Mouse (Mus musculus): ENCODE results near the gene Sumo2. TPM values are rescaled to one million over a fixed set of nuclear protein-coding genes. Genes with fewer than 3 reads are reported as not detected.

Sumo2 gene
- polyA plus RNA-seq, 1 experiment from 2014 or later, result 1,615 TPM

DNA sequence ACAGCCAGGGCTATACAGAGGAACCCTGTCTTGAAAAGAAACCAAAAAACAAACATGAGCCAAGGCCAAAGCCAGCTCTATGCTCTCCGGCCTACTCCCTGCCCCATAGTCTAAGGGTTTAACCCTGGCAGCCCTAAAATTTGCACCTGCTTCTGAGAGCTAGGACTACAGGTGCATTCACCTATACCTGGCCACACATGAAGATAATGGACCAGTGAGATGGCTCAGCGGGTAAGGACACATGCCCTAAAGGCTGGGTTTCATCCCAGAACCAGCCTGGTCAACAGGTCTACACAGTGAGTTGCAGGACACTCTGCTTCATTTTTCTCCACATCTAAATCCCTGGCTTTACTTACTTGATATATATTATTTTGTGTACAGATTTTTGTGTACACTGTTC is 13.8 kb downstream of the Sumo2 start:
- DNase-seq (ENCODE audit: low spot score, missing footprints), result peak; percentile 74
- ATAC-seq (ENCODE audit: low FRiP score), result no peak
- 91% methylated on average over 2 of the region's 2 CpGs for WGBS
- Histone ChIP-seq H3K27me3 (ENCODE audit: control insufficient read depth, insufficient read depth, low read length) (no peaks in the 10 kb centered on the region), H3K27ac (ENCODE audit: low read depth, low read length) (no peak overlapping the region), H3K9ac (ENCODE audit: low read length) (no peak overlapping the region), H3K9me3 (ENCODE audit: control insufficient read depth, low read length) (no peaks in the 10 kb centered on the region), H3K36me3 (ENCODE audit: control insufficient read depth, insufficient read depth, low read length) (peaks cover 22% of the 10 kb centered on the region), H3K4me3 (ENCODE audit: low read depth, low read length) (no peak overlapping the region), H3K4me2 (no peak overlapping the region), H3K4me1 (ENCODE audit: control insufficient read depth, insufficient read depth, low read length) (no peaks in the 10 kb centered on the region)

DNA sequence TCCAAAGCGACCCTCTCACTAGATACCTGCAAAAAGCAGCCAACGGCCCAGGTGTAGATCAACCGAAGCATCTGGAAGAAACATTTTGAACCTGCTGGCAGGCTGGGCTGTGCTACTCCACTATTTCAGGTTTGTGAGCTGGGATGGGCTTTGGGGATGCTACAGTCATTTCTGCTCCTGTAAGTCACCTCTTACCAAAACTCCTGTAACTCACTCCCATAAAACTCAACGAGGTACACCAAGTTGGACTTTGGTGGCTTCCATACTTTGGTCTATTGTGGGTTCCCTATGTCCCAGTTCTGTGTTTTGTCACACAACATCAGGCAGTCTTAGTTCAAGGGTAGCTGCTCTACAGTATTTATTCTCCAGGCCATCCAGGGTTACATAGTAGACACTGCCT is 15.0 kb downstream of the Sumo2 start:
- H3K4me1 ChIP-seq (ENCODE audit: control insufficient read depth, insufficient read depth, low read length), result no peaks in the 10 kb centered on the region
- H3K9me3 ChIP-seq (ENCODE audit: control insufficient read depth, low read length), result no peaks in the 10 kb centered on the region
- 92% methylated on average over 4 of the region's 4 CpGs for WGBS

DNA sequence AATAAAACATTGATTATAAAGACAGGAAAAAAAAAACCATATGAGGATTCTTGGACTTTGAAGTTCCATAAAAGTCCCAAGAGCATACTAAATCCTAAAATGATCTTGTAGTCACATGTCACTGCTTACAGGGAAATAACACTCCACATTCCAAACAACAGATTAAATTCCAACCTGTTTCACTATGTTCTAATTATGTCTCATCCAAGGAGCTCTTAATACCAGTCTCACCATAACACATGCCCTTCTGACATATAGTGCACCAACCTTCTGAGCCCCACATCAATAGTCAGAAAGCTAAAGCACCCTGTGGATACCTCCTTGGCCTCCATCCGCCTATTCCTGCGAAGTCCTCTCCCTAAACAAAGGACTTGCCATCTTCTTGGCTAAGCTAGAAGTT is 15.9 kb downstream of the Sumo2 start:
- H3K4me2 ChIP-seq, result no peak overlapping the region
- H3K36me3 ChIP-seq (ENCODE audit: control insufficient read depth, insufficient read depth, low read length), result peaks cover 9% of the 10 kb centered on the region
- no peaks in the 10 kb centered on the region for H3K27me3 ChIP-seq (ENCODE audit: control insufficient read depth, insufficient read depth, low read length)
- no peaks in the 10 kb centered on the region for H3K9me3 ChIP-seq (ENCODE audit: control insufficient read depth, low read length)
- no peak overlapping the region for H3K27ac ChIP-seq (ENCODE audit: low read depth, low read length)
- WGBS, result 62% methylated on average over 2 of the region's 2 CpGs
- H3K4me3 ChIP-seq (ENCODE audit: low read depth, low read length), result no peak overlapping the region
- no peak for ATAC-seq (ENCODE audit: low FRiP score)
- no peaks in the 10 kb centered on the region for H3K4me1 ChIP-seq (ENCODE audit: control insufficient read depth, insufficient read depth, low read length)
- DNase-seq (ENCODE audit: low spot score, missing footprints), result no peak
- H3K9ac ChIP-seq (ENCODE audit: low read length), result no peak overlapping the region

More for the DNA sequence above, 15.0 kb downstream of the Sumo2 start:
- DNase-seq (ENCODE audit: low spot score, missing footprints) (no peak), ATAC-seq (ENCODE audit: low FRiP score) (no peak)
- Histone ChIP-seq H3K36me3 (ENCODE audit: control insufficient read depth, insufficient read depth, low read length) (peaks cover 15% of the 10 kb centered on the region), H3K27ac (ENCODE audit: low read depth, low read length) (no peak overlapping the region), H3K4me3 (ENCODE audit: low read depth, low read length) (no peak overlapping the region), H3K9ac (ENCODE audit: low read length) (no peak overlapping the region), H3K4me2 (no peak overlapping the region), H3K27me3 (ENCODE audit: control insufficient read depth, insufficient read depth, low read length) (no peaks in the 10 kb centered on the region)

DNA sequence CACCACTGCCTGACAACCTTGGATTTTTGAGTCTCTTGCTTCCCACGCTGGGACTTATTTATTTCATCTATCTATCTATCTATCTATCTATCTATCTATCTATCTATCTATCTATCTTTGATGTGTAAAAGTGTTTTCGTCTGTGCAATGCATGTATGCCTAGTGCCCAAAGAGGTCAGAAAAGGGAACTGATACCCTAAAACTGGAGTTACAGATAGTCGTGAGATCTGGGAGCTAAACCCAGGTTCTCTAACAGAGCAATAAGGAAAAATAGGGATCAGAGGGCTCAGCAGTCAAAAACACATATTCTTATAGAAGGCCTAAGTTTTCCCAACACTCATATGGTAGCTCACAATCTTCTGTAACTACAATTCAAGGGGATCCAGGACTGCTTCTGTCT is 16.5 kb downstream of the Sumo2 start:
- no peak overlapping the region for H3K27ac ChIP-seq (ENCODE audit: low read depth, low read length)
- ATAC-seq (ENCODE audit: low FRiP score) (no peak), DNase-seq (ENCODE audit: low spot score, missing footprints) (no peak)
- H3K27me3 ChIP-seq (ENCODE audit: control insufficient read depth, insufficient read depth, low read length), result no peaks in the 10 kb centered on the region
- no peak overlapping the region for H3K4me3 ChIP-seq (ENCODE audit: low read depth, low read length)
- no peaks in the 10 kb centered on the region for H3K9me3 ChIP-seq (ENCODE audit: control insufficient read depth, low read length)
- H3K4me2 ChIP-seq, result no peak overlapping the region
- no peaks in the 10 kb centered on the region for H3K4me1 ChIP-seq (ENCODE audit: control insufficient read depth, insufficient read depth, low read length)
- peaks cover 3% of the 10 kb centered on the region for H3K36me3 ChIP-seq (ENCODE audit: control insufficient read depth, insufficient read depth, low read length)
- no peak overlapping the region for H3K9ac ChIP-seq (ENCODE audit: low read length)
- 90% methylated on average over 3 of the region's 3 CpGs for WGBS

DNA sequence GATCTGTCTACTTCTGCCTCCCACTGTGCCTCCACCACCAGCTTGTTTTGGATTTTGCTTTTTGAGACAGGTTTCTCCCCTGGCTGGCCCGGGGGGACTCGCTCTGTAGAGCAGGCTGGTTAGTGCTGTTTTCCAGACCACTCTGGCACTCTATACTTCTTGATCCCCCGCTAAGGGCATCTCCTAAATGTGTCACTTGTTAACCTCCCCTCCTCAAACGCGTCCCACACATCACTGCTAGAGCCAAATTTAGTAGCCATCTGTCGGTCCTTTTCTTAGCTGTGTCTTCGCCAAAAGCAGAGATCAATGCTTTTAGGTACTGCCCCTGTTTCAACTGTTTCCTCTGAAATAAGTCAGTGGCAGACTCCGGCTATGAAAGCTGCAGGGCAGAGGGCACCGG is 17.4 kb downstream of the Sumo2 start:
- H3K27ac ChIP-seq (ENCODE audit: low read depth, low read length), result no peak overlapping the region
- no peak overlapping the region for H3K9ac ChIP-seq (ENCODE audit: low read length)
- ATAC-seq (ENCODE audit: low FRiP score) (no peak), DNase-seq (ENCODE audit: low spot score, missing footprints) (no peak)
- H3K4me2 ChIP-seq, result no peak overlapping the region
- H3K36me3 ChIP-seq (ENCODE audit: control insufficient read depth, insufficient read depth, low read length), result peaks cover 3% of the 10 kb centered on the region
- H3K27me3 ChIP-seq (ENCODE audit: control insufficient read depth, insufficient read depth, low read length), result no peaks in the 10 kb centered on the region
- H3K9me3 ChIP-seq (ENCODE audit: control insufficient read depth, low read length), result no peaks in the 10 kb centered on the region
- no peak overlapping the region for H3K4me3 ChIP-seq (ENCODE audit: low read depth, low read length)
- 78% methylated on average over 9 of the region's 9 CpGs for WGBS
- H3K4me1 ChIP-seq (ENCODE audit: control insufficient read depth, insufficient read depth, low read length), result no peaks in the 10 kb centered on the region

DNA sequence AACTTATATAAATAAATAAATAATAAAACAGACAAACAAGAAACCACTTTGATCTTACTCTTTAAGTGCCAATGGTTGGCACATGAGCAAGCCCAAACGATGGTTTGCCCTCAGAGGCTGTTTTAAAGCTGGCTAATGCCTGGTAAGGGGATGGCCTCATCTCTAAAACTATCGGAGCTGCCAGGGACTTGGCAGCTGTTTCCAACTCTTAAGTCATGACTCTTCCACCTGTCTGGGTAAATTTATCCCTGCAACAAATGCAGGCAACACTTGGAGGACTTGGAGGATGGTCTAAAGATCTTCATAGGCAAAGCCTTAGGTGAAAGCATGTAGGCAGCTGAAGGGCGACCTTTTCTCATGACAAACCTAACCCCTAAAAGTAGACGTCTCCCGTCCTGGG is 19.1 kb downstream of the Sumo2 start:
- no peak overlapping the region for H3K4me3 ChIP-seq (ENCODE audit: low read depth, low read length)
- H3K27ac ChIP-seq (ENCODE audit: low read depth, low read length), result no peak overlapping the region
- DNase-seq (ENCODE audit: low spot score, missing footprints), result no peak
- no peak overlapping the region for H3K9ac ChIP-seq (ENCODE audit: low read length)
- 89% methylated on average over 5 of the region's 5 CpGs for WGBS
- H3K36me3 ChIP-seq (ENCODE audit: control insufficient read depth, insufficient read depth, low read length), result no peaks in the 10 kb centered on the region
- no peaks in the 10 kb centered on the region for H3K27me3 ChIP-seq (ENCODE audit: control insufficient read depth, insufficient read depth, low read length)
- no peak overlapping the region for H3K4me2 ChIP-seq
- ATAC-seq (ENCODE audit: low FRiP score), result no peak
- peaks cover 5% of the 10 kb centered on the region for H3K4me1 ChIP-seq (ENCODE audit: control insufficient read depth, insufficient read depth, low read length)
- H3K9me3 ChIP-seq (ENCODE audit: control insufficient read depth, low read length), result no peaks in the 10 kb centered on the region

DNA sequence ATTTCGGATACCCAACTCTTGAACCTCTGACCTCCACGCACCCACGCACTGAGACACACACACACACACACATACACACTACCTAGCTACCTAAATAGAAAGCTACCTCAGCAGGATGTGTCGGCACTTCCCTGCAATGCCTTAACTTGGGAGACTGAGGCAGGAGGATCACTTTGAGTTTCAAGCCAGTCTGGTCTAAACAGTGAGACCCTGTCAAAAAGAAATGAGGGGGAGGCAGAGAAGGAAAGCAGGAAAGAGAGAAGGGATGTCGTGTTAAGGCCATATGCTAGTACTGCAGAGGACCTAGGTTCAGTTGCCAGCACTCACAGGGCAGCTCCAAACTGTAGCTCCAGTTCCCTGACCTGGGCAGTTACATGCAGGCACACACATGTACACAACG is 21.1 kb downstream of the Sumo2 start:
- Histone ChIP-seq H3K36me3 (ENCODE audit: control insufficient read depth, insufficient read depth, low read length) (no peaks in the 10 kb centered on the region), H3K4me1 (ENCODE audit: control insufficient read depth, insufficient read depth, low read length) (peaks cover 24% of the 10 kb centered on the region), H3K9me3 (ENCODE audit: control insufficient read depth, low read length) (no peaks in the 10 kb centered on the region), H3K4me3 (ENCODE audit: low read depth, low read length) (no peak overlapping the region), H3K9ac (ENCODE audit: low read length) (no peak overlapping the region), H3K4me2 (no peak overlapping the region), H3K27me3 (ENCODE audit: control insufficient read depth, insufficient read depth, low read length) (no peaks in the 10 kb centered on the region), H3K27ac (ENCODE audit: low read depth, low read length) (no peak overlapping the region)
- no peak for DNase-seq (ENCODE audit: low spot score, missing footprints)
- no peak for ATAC-seq (ENCODE audit: low FRiP score)
- WGBS, result 81% methylated on average over 6 of the region's 6 CpGs

DNA sequence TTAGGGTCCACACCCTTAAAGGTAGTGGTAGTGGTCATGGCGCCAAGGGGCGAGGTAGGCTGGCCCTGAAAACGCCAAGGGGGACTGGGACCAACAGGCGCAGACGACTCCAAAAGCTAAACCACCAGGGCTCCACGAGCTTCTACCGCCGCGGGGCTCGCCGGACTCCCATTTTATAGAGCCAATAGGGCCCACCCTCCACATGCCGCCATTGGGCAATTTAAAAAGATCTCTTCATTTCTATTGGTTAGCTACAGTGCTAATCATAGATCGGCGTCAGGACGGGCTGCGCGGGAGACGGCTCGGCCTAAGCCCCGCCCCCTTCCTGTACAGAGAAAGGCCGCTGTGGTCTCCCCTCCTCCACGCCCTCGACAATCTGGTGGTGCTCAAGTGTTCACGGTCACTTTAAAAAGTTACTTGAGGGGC is 21.8 kb downstream of the Sumo2 start, which contains the start of gene Jpt1:
Gene Jpt1, minus strand, starts transcription at position 150 of the 426 bp plus-strand sequence.
- Histone ChIP-seq H3K36me3 (ENCODE audit: control insufficient read depth, insufficient read depth, low read length) (no peaks in the 10 kb centered on the region), H3K27me3 (ENCODE audit: control insufficient read depth, insufficient read depth, low read length) (no peaks in the 10 kb centered on the region), H3K4me1 (ENCODE audit: control insufficient read depth, insufficient read depth, low read length) (peaks cover 27% of the 10 kb centered on the region), H3K9ac (ENCODE audit: low read length) (peak within 1 kb of the TSS; percentile 97), H3K4me2 (peak within 1 kb of the TSS; percentile 70), H3K9me3 (ENCODE audit: control insufficient read depth, low read length) (no peaks in the 10 kb centered on the region), H3K27ac (ENCODE audit: low read depth, low read length) (peak within 1 kb of the TSS; percentile 55), H3K4me3 (ENCODE audit: low read depth, low read length) (peak within 1 kb of the TSS; percentile 93)
- ATAC-seq (ENCODE audit: low FRiP score) (peak; percentile 98), DNase-seq (ENCODE audit: low spot score, missing footprints) (peak; percentile 99)
- under 1% methylated on average over 24 of the region's 24 CpGs for WGBS

DNA sequence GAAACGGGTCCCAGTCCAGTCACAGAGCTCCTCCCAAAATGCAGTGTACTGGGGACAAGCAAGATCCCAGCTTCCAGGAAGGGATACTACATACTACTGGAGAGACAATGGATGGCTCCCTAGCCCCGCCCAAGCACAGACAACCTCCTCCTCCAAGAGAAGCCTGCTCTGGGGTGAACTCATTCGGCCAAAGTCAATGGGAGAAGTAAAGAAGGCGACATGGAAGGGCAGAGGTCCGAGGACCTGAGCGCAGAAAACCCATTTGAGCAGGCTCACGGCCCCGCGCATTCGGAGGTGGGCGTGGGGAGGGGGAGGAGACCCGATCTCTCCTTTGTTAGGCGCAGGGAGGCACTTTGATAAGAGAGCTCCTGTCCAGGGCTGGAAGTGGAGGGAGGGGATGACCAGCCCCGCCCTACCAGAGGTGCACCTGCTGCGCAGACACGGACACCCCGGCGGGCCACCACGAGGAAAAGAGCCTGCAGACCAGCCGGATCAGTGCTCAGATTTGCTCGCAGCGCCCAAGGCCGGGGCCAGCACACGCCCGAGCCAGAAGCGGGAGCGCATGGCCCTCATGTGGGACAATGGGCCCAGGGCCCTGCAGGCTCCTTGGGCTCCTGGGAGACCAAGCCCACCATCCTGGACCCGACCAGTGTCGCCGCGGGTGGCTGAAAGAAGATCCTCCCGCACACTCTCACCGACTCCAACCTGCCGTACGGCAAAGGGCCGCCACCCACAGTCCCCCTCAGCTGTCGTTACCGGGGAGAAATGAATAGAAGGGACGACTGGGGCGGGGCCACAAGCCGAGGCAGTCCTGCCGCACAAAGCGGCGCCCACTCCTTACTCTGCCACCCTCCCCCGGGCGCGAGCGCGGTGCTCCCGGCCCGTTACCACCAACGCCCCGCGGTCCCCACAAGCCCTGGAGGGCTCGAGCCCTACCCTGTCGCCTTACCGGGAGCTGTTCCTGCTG is 22.5 kb downstream of the Sumo2 start:
- no peaks in the 10 kb centered on the region for H3K27me3 ChIP-seq (ENCODE audit: control insufficient read depth, insufficient read depth, low read length)
- H3K9ac ChIP-seq (ENCODE audit: low read length), result peak overlapping the region; percentile 97
- H3K4me3 ChIP-seq (ENCODE audit: low read depth, low read length), result peak overlapping the region; percentile 93
- WGBS, result under 1% methylated on average over 57 of the region's 57 CpGs
- ATAC-seq (ENCODE audit: low FRiP score), result peak; percentile 56
- H3K27ac ChIP-seq (ENCODE audit: low read depth, low read length), result peak overlapping the region; percentile 55
- no peaks in the 10 kb centered on the region for H3K9me3 ChIP-seq (ENCODE audit: control insufficient read depth, low read length)
- H3K4me1 ChIP-seq (ENCODE audit: control insufficient read depth, insufficient read depth, low read length), result peaks cover 27% of the 10 kb centered on the region
- H3K4me2 ChIP-seq, result peak overlapping the region; percentile 70
- peak; percentile 96 for DNase-seq (ENCODE audit: low spot score, missing footprints)
- H3K36me3 ChIP-seq (ENCODE audit: control insufficient read depth, insufficient read depth, low read length), result no peaks in the 10 kb centered on the region

Data from midbrain, embryonic 11.5 days (tissue).